Mouse (Mus musculus) liver, adult (tissue): ENCODE data around the gene Lyrm4.

Experiments used
- GATA4 ChIP-seq: IDR thresholded peaks from 2 replicates; pipeline ENCODE4 v1.6.1; 2014; ENCODE audit warnings: mild to moderate bottlenecking, low read length; ENCODE audit not compliant: insufficient replicate concordance

The Lyrm4 gene

DNA sequence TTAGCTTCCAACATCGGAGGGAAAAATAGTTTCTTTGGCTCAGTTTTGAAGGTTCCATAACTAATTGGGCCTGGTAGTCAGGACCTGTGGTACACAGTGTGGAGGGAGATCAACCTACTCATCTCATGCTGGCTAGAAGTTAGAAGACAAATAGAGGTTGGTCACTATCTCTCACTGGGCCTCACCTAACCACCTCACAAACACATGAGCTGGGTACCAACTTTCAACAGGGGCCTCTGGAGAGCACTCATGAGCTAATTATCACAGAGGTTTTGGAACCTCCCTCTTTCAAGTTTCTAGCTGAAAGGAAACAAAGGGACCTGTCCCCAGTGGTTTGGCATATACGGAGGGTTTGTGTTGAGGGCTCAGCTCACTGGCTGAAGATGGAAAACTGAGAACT is 59.8 kb downstream of the Lyrm4 start:
- TF ChIP-seq GATA4 = no peak

DNA sequence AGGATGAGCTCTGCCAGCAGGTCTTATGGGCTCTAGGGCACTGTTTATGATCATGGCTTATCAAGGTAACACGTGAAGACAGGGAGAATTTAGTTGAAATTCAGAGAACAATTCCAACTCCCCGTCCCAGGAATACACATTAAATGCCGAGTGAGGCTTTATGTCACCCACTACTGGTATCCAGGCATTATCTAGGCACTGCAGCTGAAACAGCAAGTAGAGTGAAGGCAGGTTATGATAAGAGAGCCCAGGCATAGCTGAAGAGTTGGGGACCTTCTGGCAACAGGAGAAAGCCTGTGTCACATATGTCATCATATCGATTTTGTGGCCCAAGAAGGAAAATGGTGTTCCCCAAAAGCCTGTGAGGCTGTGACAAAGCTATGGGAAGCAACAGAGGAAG is 60.4 kb downstream of the Lyrm4 start:
- no peak for TF ChIP-seq GATA4

DNA sequence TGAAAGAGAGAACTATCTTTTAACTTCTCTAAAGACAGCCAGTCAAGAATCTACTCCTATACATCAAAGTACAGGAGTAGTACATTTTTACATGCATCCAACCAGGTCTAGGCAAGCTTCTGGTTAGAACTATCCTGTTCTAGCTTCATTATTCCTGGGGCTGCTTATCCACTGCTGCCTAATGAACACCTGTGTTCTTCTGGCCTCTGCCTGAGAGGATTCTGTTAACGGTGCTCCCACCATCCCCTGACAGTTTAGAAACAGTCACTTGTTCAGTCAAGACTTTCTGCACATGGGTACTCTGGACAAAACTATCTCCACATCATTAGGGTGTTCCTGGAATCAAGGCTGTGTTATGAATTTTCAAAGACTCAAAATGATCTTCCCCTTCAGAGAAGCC is 60.8 kb downstream of the Lyrm4 start:
- no peak for TF ChIP-seq GATA4

- TF ChIP-seq GATA4 = no peak
These were observed 81.8 kb downstream of the Lyrm4 start for GRCm38 (mm10) chr13:36035528-36035927.

- no peak for TF ChIP-seq GATA4
These were observed 85.4 kb downstream of the Lyrm4 start for GRCm38 (mm10) chr13:36031959-36032358.

DNA sequence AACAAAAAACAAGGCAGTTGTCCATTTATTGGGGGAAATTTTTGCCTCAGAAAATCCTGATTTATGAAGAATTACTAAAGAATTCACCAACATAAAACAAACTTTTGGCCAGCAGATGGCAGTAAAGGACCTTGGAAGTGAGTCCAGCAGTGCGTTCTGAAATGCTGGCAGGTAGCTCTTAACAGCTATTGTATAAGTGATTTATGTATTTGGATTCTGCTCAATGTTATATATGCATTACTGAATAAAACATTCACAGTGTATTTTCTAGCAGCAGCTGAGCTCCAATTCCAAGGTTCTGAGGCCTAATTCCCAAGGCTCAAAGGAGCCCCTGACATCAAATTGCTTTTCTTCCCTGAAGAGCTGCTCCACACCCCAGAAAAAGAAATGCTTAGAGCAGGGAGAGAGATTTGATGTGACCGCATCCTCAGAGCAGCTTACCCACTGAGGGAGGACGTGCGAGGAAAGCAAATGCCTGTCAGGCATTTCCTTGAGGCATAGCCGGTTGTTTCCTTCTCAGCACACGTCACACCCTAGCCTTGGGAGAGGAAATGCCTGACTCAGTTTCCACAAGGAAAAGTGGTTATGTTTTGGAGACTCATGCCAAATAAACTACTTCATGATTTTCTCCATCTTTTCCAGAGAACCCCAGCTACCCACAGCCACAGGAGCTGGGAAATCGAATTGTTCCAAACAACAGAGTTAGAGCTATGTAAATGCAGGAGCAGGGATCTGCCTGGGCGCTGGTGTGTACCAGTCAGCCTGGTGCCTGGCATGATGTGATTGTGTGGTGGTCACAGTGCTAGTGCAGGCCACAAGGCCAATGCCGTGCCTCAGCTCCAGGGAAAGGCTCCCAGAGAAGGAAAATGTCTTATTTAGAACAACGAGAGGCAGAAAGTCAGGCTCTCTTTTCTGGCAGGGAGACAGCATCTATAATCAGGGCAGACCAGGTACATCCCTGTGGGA is 97.7 kb downstream of the Lyrm4 start:
- no peak for TF ChIP-seq GATA4

GRCm38 (mm10) chr13:36018017-36018416 is 99.3 kb downstream of the Lyrm4 start:
- TF ChIP-seq GATA4 = no peak

DNA sequence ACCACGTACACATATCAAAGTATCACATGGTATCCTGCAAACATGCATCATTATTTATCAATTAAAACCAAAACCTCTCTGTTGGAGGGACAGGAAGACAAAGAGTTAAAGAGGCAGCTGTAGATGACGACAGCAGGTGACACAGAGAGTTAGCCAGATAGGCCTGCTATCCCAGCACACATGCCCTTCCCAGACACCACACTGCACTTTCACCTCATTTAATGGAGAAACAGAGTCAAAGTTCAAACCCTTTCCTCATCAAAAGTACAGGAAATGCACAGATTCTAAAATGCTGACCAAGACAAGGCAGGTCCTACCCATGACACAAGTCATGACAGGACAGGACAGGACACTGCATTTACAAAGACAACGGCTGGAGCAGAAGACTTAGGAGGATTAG is 101.7 kb downstream of the Lyrm4 start:
- TF ChIP-seq GATA4 = 0 out of 2 replicates have a peak, but pooled peaks have one; percentile 13

DNA sequence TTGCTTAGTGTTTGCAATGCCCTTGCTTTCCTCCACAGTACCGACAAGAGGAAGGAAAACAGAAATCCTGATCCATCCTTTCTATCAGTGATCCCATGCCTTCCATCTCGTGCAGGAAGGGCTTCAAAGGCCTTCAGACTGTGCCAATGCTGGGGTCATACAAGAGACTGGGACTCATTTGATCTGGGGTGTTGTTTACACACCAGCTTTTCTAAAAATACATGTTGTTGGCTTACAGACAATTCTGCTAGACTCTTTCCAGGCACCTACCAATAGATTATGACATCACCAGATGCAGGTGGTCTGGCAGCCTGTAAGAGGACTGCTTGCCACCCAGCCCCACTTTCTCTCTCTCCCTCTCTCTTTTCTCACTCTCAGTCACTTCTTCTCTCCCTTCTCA is 107.3 kb downstream of the Lyrm4 start:
- TF ChIP-seq GATA4 = no peak

DNA sequence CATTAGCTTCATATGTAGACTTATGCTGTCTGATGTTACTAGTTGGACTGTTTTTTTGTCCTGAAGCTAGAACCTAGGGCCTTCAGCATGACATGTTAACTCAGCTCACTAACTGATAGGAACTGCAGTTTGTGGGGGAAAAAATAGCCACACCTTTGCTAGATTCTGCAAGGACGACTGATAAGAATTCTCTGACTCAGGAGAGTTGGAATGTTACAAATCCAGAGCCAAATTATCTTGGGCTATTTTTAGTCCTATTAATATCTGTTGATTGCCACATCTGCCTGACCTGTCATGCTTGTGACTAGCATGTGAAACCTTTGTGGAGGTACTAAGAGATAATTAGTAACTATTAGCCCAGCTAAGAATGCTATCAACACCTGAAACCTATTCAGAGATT is 116.5 kb downstream of the Lyrm4 start:
- TF ChIP-seq GATA4 = 0 out of 2 replicates have a peak, but pooled peaks have one; percentile 50

- TF ChIP-seq GATA4 = no peak
These were observed 119.7 kb downstream of the Lyrm4 start for GRCm38 (mm10) chr13:35997606-35998005.

DNA sequence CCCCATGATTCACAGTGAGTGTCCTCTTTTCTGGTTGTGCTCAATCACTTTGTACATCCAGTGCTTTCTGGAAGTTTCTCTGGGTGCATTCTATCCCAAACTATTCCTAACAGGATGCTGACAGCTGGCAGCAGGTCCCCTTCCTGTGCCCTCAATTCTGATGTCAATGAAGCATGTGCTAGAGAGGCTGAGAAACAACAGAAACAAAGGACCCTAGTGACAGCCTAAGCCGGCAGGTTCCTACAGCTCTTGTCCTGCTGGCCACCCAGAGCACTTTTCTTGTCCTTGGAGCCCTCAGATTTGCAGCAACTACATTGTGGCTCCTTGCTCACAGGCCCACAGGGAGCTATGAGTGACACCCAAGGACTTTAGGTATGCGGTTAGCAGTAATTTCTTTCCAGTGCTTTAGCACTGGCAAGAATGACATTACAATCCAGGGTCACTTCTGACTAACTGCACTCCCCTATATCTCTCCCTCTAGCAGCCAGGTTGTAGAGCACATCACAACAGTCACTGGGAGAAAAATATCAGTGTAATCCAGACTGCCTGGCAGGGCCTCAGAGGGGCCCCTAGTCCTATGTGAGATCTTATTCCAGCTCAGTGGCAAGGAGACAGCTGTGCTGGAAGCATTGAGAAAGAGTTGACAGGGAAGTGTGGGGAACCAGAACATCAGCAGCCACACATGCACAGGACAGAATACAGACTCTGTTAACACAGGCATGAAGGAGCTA is 121.5 kb downstream of the Lyrm4 start:
- TF ChIP-seq GATA4 = no peak

DNA sequence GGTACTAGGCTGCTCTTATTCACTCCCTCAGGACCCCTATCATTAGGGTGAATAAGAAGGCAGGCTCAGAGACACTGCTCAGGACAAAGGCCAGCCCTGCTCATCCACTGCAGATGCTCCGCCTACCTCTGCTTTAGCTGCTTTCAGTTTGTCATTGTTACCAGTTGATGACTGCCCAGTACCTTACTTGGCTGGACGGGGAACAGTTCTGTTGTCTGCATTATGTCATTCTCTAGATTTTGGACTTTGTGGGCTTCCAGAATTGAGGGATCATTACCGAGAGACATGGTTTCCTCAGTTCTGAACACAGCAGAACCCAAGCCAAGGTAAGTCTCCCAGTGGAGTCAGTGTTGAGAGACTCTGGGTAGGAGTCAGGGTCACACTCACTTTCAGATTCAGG is 122.1 kb downstream of the Lyrm4 start:
- TF ChIP-seq GATA4 = no peak

- TF ChIP-seq GATA4 = no peak; the same call in 1 of the 2 replicates
These were observed 123.3 kb downstream of the Lyrm4 start for GRCm38 (mm10) chr13:35994067-35994466.

DNA sequence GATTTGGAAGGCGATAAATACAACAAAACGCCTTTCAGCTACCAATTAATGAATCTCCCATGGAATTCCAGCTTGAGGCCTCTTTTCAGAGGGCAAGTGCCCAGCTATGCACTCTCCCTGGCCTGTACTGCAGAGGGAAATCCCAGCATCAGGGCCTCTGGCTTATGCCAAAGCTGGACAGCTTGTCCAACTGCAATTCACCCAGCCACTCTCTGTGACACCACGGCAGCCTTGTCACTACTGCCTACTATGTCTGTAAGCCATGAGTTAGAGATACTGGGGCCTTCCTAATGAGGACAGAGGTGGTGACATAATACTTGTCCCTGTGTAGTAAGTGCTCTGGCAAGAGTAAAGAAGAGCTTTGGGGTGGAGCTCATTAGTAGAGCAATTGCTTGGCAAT is 128.0 kb downstream of the Lyrm4 start:
- TF ChIP-seq GATA4 = no peak

GRCm38 (mm10) chr13:35982985-35983384 is 134.3 kb downstream of the Lyrm4 start:
- no peak for TF ChIP-seq GATA4
